Mouse (Mus musculus) E14TG2a.4 (cell line): ENCODE measurements around the gene Olfr420.

Source experiments
- H3K27me3 ChIP-seq: 2 replicates; pipeline ENCODE4 v1.6.1; 2014; ENCODE audit warnings: low read length, control low read depth; ENCODE audit not compliant: insufficient read depth
- H3K36me3 ChIP-seq: 2 replicates; pipeline ENCODE4 v1.6.1; 2014; ENCODE audit warnings: low read length, control low read depth; ENCODE audit not compliant: insufficient read depth
- H3K4me1 ChIP-seq: replicated peaks from 2 replicates; pipeline ENCODE4 v1.6.1; 2014; ENCODE audit warnings: low read depth, low read length, control low read depth
- H3K4me3 ChIP-seq: replicated peaks from 2 replicates; pipeline ENCODE4 v1.5.1; 2014; ENCODE audit warnings: mild to moderate bottlenecking, low read length
- H3K9me3 ChIP-seq: 2 replicates; pipeline ENCODE4 v1.6.1; 2014; ENCODE audit warnings: low read length, control low read depth
- CTCF ChIP-seq: conservative IDR thresholded peaks from 2 replicates; pipeline ENCODE4 v1.5.1; 2014; ENCODE audit warnings: low read length
- NANOG ChIP-seq: IDR thresholded peaks from 2 replicates; pipeline ENCODE4 v1.6.1; 2014; ENCODE audit warnings: borderline replicate concordance, low read length, mixed read lengths
- POU5F1 ChIP-seq: IDR thresholded peaks from 2 replicates; pipeline ENCODE4 v1.6.1; 2014; ENCODE audit warnings: low read length, borderline replicate concordance

The Olfr420 gene

GRCm38 (mm10) chr1:174155333-174155732 is at the start of gene Olfr420:
Olfr420 (plus strand) TSS chr1:174155633.
- TF ChIP-seq CTCF: no peak
- no peak for TF ChIP-seq POU5F1
- no peak for TF ChIP-seq NANOG
- H3K27me3 ChIP-seq: no peaks in the 10 kb centered on the region
- H3K9me3 ChIP-seq: no peaks in the 10 kb centered on the region
- H3K4me1 ChIP-seq: no peaks in the 10 kb centered on the region
- H3K4me3 ChIP-seq: no peak within 1 kb of the TSS
- no peaks in the 10 kb centered on the region for H3K36me3 ChIP-seq

DNA sequence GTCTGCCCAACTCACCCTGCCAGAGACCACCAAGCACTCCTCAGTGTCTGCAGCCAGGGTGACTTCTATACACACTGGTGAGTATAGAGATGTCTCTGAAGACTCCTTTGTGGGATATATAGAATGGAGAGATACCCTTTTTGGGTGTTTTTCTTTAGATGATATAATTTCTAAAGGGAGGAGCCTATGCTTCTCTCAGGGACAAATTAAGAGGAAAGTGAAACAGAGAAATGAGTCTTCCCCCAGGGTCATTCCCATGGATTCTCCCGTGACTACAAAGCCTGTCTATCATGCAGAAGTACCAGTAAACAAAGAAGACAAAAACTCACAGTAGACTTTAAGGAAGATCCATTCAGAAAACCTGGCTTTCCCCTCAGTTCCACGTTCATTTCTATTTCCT is 34.4 kb upstream of the Olfr420 start, which contains the start of gene Olfr231:
Olfr231 (minus strand) TSS at position 101 of the 400 bp plus-strand sequence.
- Histone ChIP-seq H3K36me3 (no peaks in the 10 kb centered on the region), H3K9me3 (no peaks in the 10 kb centered on the region), H3K27me3 (no peaks in the 10 kb centered on the region), H3K4me3 (no peak within 1 kb of the TSS), H3K4me1 (no peaks in the 10 kb centered on the region)
- no peak for TF ChIP-seq CTCF
- no peak for TF ChIP-seq NANOG
- TF ChIP-seq POU5F1: no peak

DNA sequence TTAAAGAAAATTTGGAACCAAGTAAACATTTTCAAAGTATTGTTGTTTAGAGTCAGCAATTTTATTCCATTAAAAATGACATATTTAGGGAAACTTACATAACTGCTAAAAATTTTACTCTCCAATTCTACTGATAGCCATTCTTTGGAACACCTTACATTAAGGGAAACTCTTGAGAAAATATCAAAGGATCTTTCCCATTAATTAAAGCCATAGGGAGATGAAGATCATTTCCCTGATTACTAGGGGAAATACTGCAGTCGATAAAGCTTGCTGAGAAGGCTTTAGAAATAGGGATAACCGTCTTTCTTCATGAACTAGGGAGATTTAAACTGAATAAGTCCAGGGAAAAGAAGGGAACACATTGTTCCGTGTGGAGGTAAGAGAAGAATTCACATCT is 24.2 kb upstream of the Olfr420 start, which contains the start of gene Olfr424:
Olfr424 (plus strand) TSS at position 301 of the 400 bp plus-strand sequence.
- Histone ChIP-seq H3K36me3 (no peaks in the 10 kb centered on the region), H3K27me3 (no peaks in the 10 kb centered on the region), H3K4me1 (no peaks in the 10 kb centered on the region), H3K4me3 (no peak within 1 kb of the TSS), H3K9me3 (no peaks in the 10 kb centered on the region)
- TF ChIP-seq NANOG (no peak), CTCF (no peak), POU5F1 (no peak)

- Histone ChIP-seq H3K36me3 (no peaks in the 10 kb centered on the region), H3K4me1 (no peaks in the 10 kb centered on the region), H3K27me3 (no peaks in the 10 kb centered on the region), H3K4me3 (no peak overlapping the region), H3K9me3 (no peaks in the 10 kb centered on the region)
- TF ChIP-seq POU5F1: no peak
- TF ChIP-seq NANOG: no peak
- TF ChIP-seq CTCF: no peak
Measured at GRCm38 (mm10) chr1:174131999-174132398, 23.4 kb upstream of the Olfr420 start.

DNA sequence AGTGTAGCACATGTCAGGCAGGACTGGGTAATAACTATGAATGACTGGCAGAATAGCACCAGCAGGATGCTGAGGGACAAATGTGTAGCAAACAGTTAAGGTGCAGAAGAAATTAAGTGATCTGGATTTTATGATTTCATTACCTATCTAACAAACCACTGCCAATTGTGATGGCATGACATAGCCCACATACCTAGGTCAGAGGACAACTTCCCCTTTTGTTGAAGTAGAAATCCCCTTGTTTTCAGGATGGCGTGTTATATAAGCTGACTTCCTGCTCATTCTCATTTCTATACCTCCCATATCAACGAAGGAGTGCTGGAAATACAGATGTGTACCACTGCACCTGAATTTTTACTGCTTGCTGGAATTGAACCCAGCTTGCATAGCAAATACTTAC is 14.0 kb upstream of the Olfr420 start:
- TF ChIP-seq NANOG: no peak
- TF ChIP-seq CTCF: no peak
- TF ChIP-seq POU5F1: no peak
- no peaks in the 10 kb centered on the region for H3K4me1 ChIP-seq
- H3K4me3 ChIP-seq: no peak overlapping the region
- no peaks in the 10 kb centered on the region for H3K9me3 ChIP-seq
- no peaks in the 10 kb centered on the region for H3K36me3 ChIP-seq
- H3K27me3 ChIP-seq: no peaks in the 10 kb centered on the region

- H3K4me1 ChIP-seq: no peaks in the 10 kb centered on the region
- H3K27me3 ChIP-seq: no peaks in the 10 kb centered on the region
- TF ChIP-seq CTCF (no peak), POU5F1 (no peak), NANOG (no peak)
- no peaks in the 10 kb centered on the region for H3K36me3 ChIP-seq
- no peak overlapping the region for H3K4me3 ChIP-seq
- H3K9me3 ChIP-seq: no peaks in the 10 kb centered on the region
Measured at GRCm38 (mm10) chr1:174146696-174147095, 8.7 kb upstream of the Olfr420 start.

GRCm38 (mm10) chr1:174149289-174149688 is 6.1 kb upstream of the Olfr420 start:
- H3K9me3 ChIP-seq: no peaks in the 10 kb centered on the region
- no peaks in the 10 kb centered on the region for H3K36me3 ChIP-seq
- no peaks in the 10 kb centered on the region for H3K27me3 ChIP-seq
- H3K4me1 ChIP-seq: no peaks in the 10 kb centered on the region
- no peak overlapping the region for H3K4me3 ChIP-seq
- no peak for TF ChIP-seq CTCF
- no peak for TF ChIP-seq NANOG
- TF ChIP-seq POU5F1: no peak

DNA sequence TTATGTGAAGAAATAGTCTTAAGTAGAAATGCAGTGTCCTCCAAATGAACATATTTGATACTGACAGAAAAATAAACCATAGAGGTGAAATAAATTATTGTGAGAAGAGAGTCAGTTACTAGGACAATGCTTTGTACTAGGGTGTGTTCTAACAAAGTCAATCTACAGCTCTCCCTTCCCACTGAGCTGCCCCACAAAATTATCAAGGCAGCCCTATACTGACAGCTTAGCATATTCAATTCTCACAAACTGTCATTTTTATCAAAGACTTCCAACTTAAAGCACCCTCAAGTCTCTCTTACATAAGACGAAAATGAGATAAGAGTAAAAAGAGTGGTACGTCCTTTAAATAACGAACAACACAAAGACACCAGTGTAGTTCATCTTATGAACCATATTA is 2.2 kb downstream of the Olfr420 start:
- TF ChIP-seq CTCF: no peak
- TF ChIP-seq POU5F1: no peak

GRCm38 (mm10) chr1:174158512-174158911 is 3.1 kb downstream of the Olfr420 start:
- H3K36me3 ChIP-seq: no peaks in the 10 kb centered on the region
- H3K9me3 ChIP-seq: no peaks in the 10 kb centered on the region
- no peaks in the 10 kb centered on the region for H3K4me1 ChIP-seq
- no peaks in the 10 kb centered on the region for H3K27me3 ChIP-seq
- H3K4me3 ChIP-seq: no peak overlapping the region
- TF ChIP-seq POU5F1 (no peak), CTCF (no peak), NANOG (no peak)

More for the DNA sequence above, 2.2 kb downstream of the Olfr420 start:
- Histone ChIP-seq H3K4me3 (no peak overlapping the region), H3K9me3 (no peaks in the 10 kb centered on the region), H3K36me3 (no peaks in the 10 kb centered on the region), H3K27me3 (no peaks in the 10 kb centered on the region), H3K4me1 (no peaks in the 10 kb centered on the region)
